Mouse (Mus musculus): Measurements from ENCODE around the gene Ankrd33b. TPM values are rescaled to one million over a fixed set of nuclear protein-coding genes. Genes with fewer than 3 reads are reported as not detected.

Ankrd33b gene
- total RNA-seq, 1 experiment, result 3.8 TPM

GRCm38 (mm10) chr15:31261094-31261493 lies 106.4 kb downstream of the Ankrd33b start:
- no peak overlapping the region for H3K27ac ChIP-seq (ENCODE audit: insufficient read depth, low read depth, low read length, poor library complexity, severe bottlenecking)
- TF ChIP-seq ZC3H11A (IDR thresholded peaks at IDR 0.05; ENCODE audit: borderline replicate concordance, low read depth, low read length) (no peak), HCFC1 (IDR thresholded peaks at IDR 0.05; ENCODE audit: borderline replicate concordance, insufficient read depth, low read length) (no peak), MAFK (IDR thresholded peaks at IDR 0.05; ENCODE audit: insufficient read depth, low read depth, low read length) (no peak), CHD2 (IDR thresholded peaks at IDR 0.05; ENCODE audit: low read depth, low read length) (no peak), ZNF384 (IDR thresholded peaks at IDR 0.05; ENCODE audit: low read depth, low read length) (no peak)
- H3K4me1 ChIP-seq (ENCODE audit: control insufficient read depth in 2 of 2, insufficient read depth in 2 of 2, low read length in 2 of 2, poor library complexity in 1 of 2), result no peaks in the 10 kb centered on the region
- H3K36me3 ChIP-seq (ENCODE audit: control insufficient read depth, insufficient read depth, low read length, poor library complexity, severe bottlenecking), result no peaks in the 10 kb centered on the region
- in situ Hi-C loops (cut with MboI; ENCODE audit: low sequenced_read_pairs in 2 of 2, unreplicated experiment in 2 of 2), result loop anchor here in 1 of 2 experiments (25.0 kb wide), 1 partner anchor 324 kb away; no protein-coding TSS in a partner anchor
- H3K9ac ChIP-seq (ENCODE audit: insufficient read depth, low read depth, low read length, poor library complexity, severe bottlenecking), result no peak overlapping the region
- no peaks in the 10 kb centered on the region for H3K9me3 ChIP-seq (ENCODE audit: control insufficient read depth, insufficient read depth, low read depth, low read length)
- H3K4me3 ChIP-seq (ENCODE audit: insufficient read depth in 1 of 2, low read depth in 1 of 2, low read length in 2 of 2, poor library complexity in 1 of 2, severe bottlenecking in 1 of 2), result no peak overlapping the region
- DNase-seq (ENCODE audit: low read depth, low spot score), result no peak

GRCm38 (mm10) chr15:31258693-31259439 lies 108.7 kb downstream of the Ankrd33b start:
- Histone ChIP-seq H3K9ac (ENCODE audit: insufficient read depth, low read depth, low read length, poor library complexity, severe bottlenecking) (no peak overlapping the region), H3K9me3 (ENCODE audit: control insufficient read depth, insufficient read depth, low read depth, low read length) (no peaks in the 10 kb centered on the region), H3K36me3 (ENCODE audit: control insufficient read depth, insufficient read depth, low read length, poor library complexity, severe bottlenecking) (no peaks in the 10 kb centered on the region), H3K27ac (ENCODE audit: insufficient read depth, low read depth, low read length, poor library complexity, severe bottlenecking) (no peak overlapping the region), H3K4me1 (ENCODE audit: control insufficient read depth in 2 of 2, insufficient read depth in 2 of 2, low read length in 2 of 2, poor library complexity in 1 of 2) (no peaks in the 10 kb centered on the region), H3K4me3 (ENCODE audit: insufficient read depth in 1 of 2, low read depth in 1 of 2, low read length in 2 of 2, poor library complexity in 1 of 2, severe bottlenecking in 1 of 2) (no peak overlapping the region)
- no peak for DNase-seq (ENCODE audit: low read depth, low spot score)
- no peak for TF ChIP-seq ZNF384 (IDR thresholded peaks at IDR 0.05; ENCODE audit: low read depth, low read length)
- no peak for TF ChIP-seq MAFK (IDR thresholded peaks at IDR 0.05; ENCODE audit: insufficient read depth, low read depth, low read length)
- TF ChIP-seq CHD2 (IDR thresholded peaks at IDR 0.05; ENCODE audit: low read depth, low read length), result no peak
- TF ChIP-seq ZC3H11A (IDR thresholded peaks at IDR 0.05; ENCODE audit: borderline replicate concordance, low read depth, low read length), result no peak
- no peak for TF ChIP-seq HCFC1 (IDR thresholded peaks at IDR 0.05; ENCODE audit: borderline replicate concordance, insufficient read depth, low read length)
- in situ Hi-C loops (cut with MboI; ENCODE audit: low sequenced_read_pairs in 2 of 2, unreplicated experiment in 2 of 2), result loop anchor here in 1 of 2 experiments (25.0 kb wide), 1 partner anchor 322 kb away; no protein-coding TSS in a partner anchor

DNA sequence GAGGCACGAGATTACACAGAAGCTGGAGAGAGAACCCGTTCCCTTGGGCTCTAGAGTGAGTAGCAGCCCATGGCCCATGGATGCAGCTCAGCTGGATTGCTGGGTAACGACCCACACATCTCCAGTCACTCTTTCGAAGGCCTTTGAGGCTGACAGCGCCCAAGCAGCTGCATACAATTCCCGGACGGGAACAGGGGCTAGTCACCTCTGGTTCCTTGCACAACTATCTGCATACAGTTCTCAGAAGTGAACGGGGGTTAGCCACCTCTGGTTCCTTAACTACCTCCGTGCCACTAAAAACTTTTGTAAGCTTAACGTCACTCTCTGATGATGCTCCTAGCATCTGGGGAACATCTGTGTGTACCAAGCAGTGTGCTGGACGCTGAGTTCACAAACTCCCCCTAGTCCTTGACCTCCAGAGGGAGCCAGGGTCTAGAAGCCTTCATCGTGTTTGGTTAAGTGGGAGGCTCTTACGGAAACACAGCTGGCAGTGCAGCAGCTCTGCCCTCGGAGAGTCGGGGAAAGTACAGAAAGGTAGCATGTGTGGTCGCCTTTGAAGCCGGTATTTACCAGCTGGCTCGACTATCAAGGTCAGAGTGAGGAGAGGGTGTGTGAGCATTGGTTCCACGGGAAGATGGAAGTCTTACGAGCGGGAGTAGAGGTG lies 109.4 kb downstream of the Ankrd33b start:
- no peak overlapping the region for H3K27ac ChIP-seq (ENCODE audit: insufficient read depth, low read depth, low read length, poor library complexity, severe bottlenecking)
- TF ChIP-seq CHD2 (IDR thresholded peaks at IDR 0.05; ENCODE audit: low read depth, low read length), result no peak
- no peak for TF ChIP-seq MAFK (IDR thresholded peaks at IDR 0.05; ENCODE audit: insufficient read depth, low read depth, low read length)
- TF ChIP-seq ZNF384 (IDR thresholded peaks at IDR 0.05; ENCODE audit: low read depth, low read length), result no peak
- no peak for TF ChIP-seq ZC3H11A (IDR thresholded peaks at IDR 0.05; ENCODE audit: borderline replicate concordance, low read depth, low read length)
- TF ChIP-seq HCFC1 (IDR thresholded peaks at IDR 0.05; ENCODE audit: borderline replicate concordance, insufficient read depth, low read length), result no peak
- H3K4me1 ChIP-seq (ENCODE audit: control insufficient read depth in 2 of 2, insufficient read depth in 2 of 2, low read length in 2 of 2, poor library complexity in 1 of 2), result no peaks in the 10 kb centered on the region
- in situ Hi-C loops (cut with MboI; ENCODE audit: low sequenced_read_pairs in 2 of 2, unreplicated experiment in 2 of 2), result loop anchor here in 1 of 2 experiments (25.0 kb wide), 1 partner anchor 321 kb away; no protein-coding TSS in a partner anchor
- no peak overlapping the region for H3K9ac ChIP-seq (ENCODE audit: insufficient read depth, low read depth, low read length, poor library complexity, severe bottlenecking)
- H3K36me3 ChIP-seq (ENCODE audit: control insufficient read depth, insufficient read depth, low read length, poor library complexity, severe bottlenecking), result no peaks in the 10 kb centered on the region
- no peak overlapping the region for H3K4me3 ChIP-seq (ENCODE audit: insufficient read depth in 1 of 2, low read depth in 1 of 2, low read length in 2 of 2, poor library complexity in 1 of 2, severe bottlenecking in 1 of 2)
- H3K9me3 ChIP-seq (ENCODE audit: control insufficient read depth, insufficient read depth, low read depth, low read length), result no peaks in the 10 kb centered on the region
- DNase-seq (ENCODE audit: low read depth, low spot score), result no peak

- Histone ChIP-seq H3K27ac (ENCODE audit: insufficient read depth, low read depth, low read length, poor library complexity, severe bottlenecking) (no peak overlapping the region), H3K9ac (ENCODE audit: insufficient read depth, low read depth, low read length, poor library complexity, severe bottlenecking) (no peak overlapping the region), H3K4me1 (ENCODE audit: control insufficient read depth in 2 of 2, insufficient read depth in 2 of 2, low read length in 2 of 2, poor library complexity in 1 of 2) (no peaks in the 10 kb centered on the region), H3K4me3 (ENCODE audit: insufficient read depth in 1 of 2, low read depth in 1 of 2, low read length in 2 of 2, poor library complexity in 1 of 2, severe bottlenecking in 1 of 2) (no peak overlapping the region), H3K36me3 (ENCODE audit: control insufficient read depth, insufficient read depth, low read length, poor library complexity, severe bottlenecking) (no peaks in the 10 kb centered on the region), H3K9me3 (ENCODE audit: control insufficient read depth, insufficient read depth, low read depth, low read length) (no peaks in the 10 kb centered on the region)
- in situ Hi-C loops (cut with MboI; ENCODE audit: low sequenced_read_pairs in 2 of 2, unreplicated experiment in 2 of 2), result loop anchor here in 1 of 2 experiments (25.0 kb wide), 1 partner anchor 320 kb away; no protein-coding TSS in a partner anchor
- TF ChIP-seq ZNF384 (IDR thresholded peaks at IDR 0.05; ENCODE audit: low read depth, low read length) (no peak), ZC3H11A (IDR thresholded peaks at IDR 0.05; ENCODE audit: borderline replicate concordance, low read depth, low read length) (no peak)
- no peak for DNase-seq (ENCODE audit: low read depth, low spot score)
Measured at GRCm38 (mm10) chr15:31257329-31257728, 110.2 kb downstream of the Ankrd33b start.

Measured in ES-E14 (cell line).